Mouse (Mus musculus) Muller cell, postnatal 12 days (primary cell): Measurements from ENCODE around the gene Nudt3.
"Not testable (repeated sequence)": the region's sequence is repeated elsewhere in the genome, so short reads cannot be mapped to it uniquely, and the experiment has no call there.

Source experiments
- DNase-seq: peaks from one replicate; pipeline ENCODE4 v3.0.0-alpha.2; 2015; ENCODE audit errors: inconsistent ontology term

The Nudt3 gene

DNA sequence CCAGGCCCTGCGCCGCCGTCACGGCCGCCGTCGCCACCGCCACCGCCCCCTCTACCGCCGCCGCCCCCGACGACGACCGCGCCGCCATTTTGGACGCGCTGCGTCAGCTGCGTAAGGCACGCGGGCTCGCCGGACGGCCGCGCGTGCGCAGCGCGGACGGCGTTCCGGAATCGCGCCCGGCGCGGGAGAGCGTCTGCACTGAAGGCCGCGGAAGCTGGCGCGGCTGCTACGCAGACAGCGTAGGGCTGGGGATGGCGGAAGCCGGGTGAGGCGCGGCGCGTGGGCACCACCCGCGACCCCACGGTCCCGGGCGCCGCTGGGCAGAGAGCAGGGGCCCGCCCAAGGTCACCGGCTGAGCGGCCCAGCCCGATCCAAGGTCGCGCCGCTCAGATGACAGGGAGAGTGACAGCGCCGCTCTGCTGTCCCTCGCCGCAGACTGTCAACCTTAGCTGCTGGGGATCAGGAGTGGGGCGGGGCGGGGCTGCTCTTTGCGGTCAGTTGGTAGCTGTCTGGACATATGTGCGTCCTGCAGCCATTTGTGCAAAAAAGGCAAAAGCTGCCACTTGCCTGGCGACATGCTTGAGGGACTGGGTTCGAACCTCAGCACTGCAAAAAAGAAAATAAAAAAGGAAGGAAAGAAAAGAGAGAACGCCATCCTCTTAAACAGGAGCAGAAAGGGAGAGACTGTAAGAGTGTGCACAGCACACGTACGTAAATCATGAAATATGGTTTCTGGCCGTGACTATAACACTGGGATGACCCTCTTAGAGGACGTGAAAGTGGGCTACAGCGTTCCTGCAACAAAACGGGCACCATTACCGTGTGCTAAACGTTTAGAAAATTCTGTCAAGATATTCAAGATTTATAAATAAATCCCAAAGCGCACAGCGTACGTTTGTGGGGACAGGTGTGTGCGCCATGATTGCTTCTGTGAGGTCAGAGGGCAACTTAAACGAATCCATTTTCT is at the start of gene Nudt3:
Nudt3 (minus strand) TSS at position 136 of the 967 bp plus-strand sequence.
- peak; percentile 92 for DNase-seq

DNA sequence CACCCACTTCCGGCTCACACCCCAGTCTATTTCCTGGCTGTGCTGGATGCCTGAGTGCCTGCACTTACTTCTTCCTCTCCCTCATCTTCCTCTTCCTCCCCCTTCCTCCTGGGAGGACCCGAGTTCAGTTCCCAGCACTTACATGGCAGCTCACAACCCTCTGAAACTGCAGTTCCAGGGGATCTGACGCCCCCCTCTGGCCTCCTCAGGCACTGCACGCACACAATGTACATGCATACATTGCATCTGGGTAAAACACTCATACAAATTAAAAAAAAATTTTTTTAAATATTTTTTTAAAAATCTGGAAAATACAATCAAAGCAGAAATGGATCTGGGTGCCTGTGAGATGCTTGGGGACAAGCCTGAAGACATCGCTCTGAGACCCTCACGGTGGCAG is 48.4 kb upstream of the Nudt3 start:
- no peak for DNase-seq

DNA sequence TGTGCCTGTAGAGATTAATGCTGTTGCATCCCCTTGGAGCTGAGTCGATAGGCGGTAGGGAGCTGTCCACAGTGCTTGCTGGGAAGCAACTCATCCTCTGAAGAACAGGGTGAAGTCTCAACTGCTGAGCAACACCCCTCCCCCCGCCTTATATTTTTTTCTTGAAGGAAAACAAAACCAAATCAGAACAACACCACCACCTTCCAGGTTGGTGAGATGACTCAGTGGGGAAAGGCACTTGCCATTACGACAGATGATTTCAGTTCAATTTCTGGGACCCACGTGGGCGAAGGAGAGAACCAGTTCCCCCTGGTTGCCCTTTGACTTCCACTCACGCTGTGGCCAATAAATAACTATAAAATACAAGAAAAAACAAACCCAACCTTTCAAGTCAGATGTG is 35.5 kb upstream of the Nudt3 start:
- DNase-seq, result no peak

DNA sequence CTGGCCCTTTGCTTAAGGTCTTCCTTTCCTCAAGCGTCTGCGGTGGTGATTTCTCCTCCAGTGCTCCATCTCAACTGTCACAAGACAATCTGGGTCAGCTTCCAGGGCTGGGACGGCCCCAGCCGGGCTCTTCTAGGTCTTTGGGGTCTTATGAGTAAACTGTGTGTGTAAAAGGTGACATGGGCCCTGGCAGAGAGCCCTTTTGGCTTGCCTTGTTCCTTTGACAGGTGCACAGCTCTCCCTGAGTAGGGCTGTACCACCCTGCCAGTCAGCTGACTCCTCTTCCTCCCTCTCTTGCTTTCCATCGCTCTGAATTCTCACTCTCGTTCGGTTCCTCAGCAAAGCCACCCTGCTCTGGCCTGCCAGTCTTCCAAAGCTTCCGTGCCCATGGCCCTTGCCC is 33.8 kb upstream of the Nudt3 start:
- no peak for DNase-seq

DNA sequence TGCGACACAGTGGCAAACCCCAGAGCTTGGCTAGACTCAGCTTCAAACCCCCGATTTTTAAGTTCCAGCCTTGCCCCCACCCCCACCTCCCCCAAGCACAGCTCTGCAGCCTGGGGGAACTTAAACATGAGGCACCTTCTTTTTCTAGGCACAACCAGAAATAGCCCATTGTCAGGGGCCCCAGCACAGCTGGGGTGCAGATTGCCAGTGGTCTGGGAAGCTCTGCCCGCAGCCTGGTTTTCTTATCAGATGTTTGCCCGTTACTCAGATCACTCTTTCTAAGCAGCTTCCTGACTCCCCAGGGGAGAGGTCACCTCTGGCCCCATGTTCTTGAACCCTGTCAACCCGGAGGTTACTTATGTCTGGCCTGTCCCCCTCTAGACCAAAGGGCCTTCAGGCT is 33.1 kb upstream of the Nudt3 start:
- DNase-seq, result no peak

DNA sequence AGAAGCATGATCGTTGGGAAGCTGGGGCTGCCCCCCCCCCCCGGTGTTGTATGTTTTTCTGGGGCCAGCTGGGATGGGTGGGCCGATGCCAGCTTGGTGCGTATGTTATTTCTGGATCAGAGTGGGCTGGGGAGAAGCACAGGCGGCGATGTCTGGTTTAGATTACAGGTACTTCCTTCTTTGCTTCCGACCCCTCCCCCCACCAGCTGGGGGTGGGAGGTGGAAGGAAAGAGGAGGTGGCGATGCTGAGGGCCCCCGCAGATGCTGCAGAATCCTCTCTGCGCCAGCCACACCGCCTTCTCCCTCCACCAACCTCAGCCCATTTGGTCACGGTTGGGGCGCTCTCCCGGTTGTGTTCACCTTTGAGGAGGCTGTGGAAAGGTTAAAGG is 32.7 kb upstream of the Nudt3 start:
- no peak for DNase-seq

DNA sequence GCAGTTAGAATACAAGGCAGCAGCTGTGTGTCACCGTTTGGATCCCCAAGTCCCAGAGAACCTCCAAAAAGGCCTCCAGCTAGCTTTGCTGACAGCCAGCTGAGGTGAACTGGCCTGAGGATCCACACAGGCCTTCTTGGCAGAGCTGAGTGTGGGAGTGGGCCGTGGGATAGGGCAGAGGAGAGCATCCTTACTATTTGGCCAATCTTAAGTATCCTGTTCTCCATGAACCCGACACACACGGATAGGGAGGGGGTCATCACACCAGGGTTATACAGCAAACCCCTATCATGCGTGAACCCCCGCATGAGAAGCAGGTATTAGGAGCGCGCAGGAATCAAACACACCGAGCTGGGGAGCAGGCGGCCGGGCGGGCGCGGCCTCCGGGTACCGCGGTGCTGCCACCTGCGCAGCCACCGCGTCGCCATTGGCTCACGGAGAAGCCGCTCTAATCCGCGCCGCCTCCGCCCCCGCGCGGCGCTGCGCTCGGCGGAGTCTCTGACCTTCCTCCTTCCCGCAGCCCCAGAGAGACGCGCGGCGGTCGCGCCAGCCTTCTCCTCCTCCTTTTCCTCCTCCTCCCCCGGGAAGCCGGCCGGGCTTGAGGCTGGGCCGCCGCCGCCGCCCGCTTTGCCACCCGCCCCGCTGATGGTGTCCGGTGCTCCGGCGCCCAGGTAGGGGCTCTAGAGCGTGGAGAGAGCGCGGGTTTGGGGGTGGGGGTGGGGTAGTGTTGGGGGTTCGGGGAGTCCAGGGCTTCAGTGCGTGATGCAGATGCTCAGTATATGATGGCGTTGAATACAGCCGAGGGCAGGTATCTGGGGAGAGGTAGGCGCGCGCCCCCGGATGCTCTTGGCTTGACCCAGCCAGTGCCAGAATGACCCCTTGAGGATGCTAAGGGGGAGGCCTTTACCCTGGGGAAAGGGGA is 32.1 kb upstream of the Nudt3 start, which contains the start of gene Pacsin1:
Pacsin1 (plus strand) TSS at position 421 of the 922 bp plus-strand sequence.
- DNase-seq, result peak; percentile 64

DNA sequence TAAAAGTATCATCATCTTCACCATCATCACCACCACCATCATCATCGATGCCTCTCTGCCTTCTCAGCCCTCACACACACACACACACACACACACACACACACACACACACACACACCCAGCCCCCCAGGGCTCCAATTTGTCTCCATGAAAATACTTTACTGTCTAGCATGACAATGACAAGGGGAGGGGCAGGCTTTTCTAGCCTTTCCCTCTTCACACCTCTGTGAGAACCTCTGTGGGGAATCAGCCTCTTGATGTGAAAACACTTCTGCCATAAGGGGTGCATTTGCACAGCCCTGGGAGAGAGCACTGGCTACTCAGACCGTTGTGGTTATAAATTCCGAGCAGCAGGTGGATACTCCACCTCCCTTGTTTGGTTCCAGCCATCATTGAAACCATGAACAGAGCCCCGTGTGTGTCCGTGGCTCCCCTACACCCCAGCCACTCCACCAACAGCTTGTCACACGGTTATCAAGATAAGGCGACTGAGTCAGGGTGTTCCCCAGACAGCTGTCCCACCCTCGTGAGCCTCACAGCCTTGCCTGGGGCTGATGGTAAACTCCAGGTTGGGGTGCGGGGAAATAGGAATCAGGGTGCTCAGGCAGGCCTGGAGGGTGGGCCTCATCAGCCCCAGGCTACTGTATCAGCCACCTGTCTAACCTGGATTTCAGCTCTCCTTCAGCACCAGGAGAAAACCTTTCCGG is 30.1 kb upstream of the Nudt3 start:
- DNase-seq, result no peak

DNA sequence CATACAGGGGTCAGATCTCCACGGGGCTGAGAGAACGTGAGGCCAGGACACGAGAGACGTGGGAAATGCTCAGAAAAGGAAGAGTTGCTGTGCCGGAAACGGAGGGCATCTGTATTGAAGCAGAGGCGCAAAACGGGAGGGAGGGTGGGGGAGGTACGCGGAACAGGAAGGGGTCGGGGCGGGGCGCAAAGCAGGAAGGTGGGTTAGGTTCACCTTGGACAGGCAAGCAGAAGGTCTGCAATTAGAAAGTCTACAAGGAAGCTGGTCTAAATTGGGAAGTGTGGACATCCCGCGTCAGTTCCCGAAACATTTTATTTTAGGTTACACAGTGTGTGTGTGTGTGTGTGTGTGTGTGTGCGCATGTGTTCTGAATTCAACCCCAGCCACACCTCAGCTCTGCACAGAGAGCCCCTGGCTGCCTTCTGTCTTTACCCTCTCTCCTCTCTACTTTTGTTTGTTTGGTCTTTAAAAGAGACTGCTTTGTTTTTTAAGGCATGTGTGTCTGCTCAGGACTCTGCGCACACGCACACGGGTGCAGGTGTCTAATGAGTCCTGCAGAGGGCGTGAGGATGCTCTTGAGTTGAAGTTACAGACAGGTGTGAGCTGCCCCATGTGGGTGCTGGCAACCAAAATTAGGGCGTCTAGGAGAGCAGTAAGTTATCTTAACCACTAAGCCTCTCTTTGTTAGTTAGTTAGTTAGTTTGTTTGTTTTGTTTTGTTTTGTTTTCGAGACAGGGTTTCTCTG is 28.9 kb upstream of the Nudt3 start:
- no peak for DNase-seq

DNA sequence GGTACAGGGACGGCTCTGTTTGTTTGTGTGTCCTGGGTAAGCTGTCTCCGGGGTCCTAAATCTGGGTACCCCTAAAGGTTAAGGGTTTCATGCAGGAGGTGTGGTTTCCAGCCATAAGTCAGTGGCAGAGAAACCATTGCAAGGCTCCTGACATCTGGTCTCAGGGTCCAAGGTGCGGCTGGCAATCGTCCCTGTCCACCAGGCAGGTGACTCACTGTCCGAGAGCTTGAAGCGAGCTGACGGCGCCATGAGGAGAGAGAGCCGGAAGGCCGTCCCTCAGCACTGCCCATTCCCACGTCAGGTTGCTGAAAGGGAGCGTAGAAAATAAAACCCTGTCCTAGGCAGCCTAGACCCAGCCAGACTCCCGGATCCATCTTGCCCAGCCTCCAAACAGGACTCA is 27.3 kb upstream of the Nudt3 start:
- no peak for DNase-seq

DNA sequence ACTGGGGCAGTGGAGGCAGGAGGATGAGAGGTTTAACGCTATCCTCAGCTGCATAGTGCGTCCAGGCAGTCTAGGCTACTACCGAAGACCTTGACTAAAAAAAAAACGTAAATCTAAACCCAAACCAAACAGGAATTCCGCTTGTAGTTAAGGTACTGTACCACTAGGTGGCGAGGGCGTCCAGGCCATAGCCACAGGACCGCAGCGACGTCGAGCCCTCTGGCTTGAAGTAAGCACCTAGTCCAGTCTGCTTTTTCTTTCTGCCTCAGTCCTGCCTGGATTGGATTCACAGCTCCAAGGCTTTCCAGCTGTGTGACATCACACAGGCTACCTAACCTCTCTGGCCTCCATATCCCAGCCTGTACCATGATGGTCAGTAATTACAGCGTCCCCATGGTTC is 26.9 kb upstream of the Nudt3 start:
- DNase-seq, result no peak

DNA sequence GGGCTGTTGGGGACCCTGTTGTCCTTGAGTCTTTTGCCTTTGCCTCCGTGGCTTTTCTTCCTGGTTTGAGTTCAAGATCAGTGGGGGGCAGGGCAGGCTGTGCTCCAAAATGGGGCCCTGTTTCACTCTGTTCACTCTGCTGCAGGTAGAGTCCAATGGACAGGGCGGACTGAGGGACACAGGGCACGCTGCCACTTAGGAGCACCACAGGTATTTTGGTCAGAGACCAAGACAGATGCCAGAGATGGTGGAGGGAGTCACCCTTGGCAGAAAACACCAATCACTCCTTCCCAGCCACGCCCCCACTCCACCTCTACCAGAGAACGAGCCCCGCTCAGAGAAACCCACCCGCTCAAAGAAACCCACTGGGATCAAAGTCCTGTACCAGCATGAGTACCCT is 22.5 kb upstream of the Nudt3 start:
- DNase-seq, result no peak

DNA sequence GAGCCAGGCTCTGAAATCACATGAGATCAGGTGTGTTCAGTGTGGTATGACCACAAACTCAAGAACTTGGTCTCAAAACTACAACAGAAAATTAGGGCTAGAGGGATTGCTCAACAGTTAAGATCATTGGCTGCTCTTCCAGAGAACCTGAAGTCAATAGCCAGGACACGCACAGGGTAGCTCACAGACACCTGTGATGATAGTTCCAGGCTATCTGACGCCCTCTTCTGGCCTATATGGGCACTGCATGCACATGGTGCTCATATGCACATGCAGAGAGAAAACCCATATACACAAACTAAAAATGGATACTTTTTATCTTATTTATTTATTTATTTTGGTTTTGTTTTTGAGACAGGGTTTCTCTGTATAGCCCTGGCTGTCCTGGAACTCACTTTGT is 21.3 kb upstream of the Nudt3 start:
- DNase-seq, result no peak

DNA sequence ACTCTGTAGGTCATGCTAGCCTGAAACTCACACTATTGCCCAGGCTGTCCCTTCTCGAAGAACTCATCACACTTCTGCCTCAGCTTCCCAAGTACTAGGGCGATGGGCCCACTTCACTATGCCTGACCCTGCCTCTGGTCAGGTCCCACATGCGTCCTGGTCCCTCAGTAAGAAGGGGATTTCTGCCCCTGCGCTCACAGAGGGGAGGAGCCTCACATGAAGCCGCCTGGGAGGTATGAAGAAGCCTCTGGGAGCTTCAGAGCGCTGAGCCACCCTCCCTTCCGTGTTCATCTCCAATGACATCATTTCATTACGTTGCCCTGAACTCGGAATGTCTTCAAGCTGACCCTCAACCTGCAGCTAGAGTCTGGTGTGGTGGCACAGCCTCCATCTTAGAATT is 20.5 kb upstream of the Nudt3 start:
- DNase-seq, result no peak

DNA sequence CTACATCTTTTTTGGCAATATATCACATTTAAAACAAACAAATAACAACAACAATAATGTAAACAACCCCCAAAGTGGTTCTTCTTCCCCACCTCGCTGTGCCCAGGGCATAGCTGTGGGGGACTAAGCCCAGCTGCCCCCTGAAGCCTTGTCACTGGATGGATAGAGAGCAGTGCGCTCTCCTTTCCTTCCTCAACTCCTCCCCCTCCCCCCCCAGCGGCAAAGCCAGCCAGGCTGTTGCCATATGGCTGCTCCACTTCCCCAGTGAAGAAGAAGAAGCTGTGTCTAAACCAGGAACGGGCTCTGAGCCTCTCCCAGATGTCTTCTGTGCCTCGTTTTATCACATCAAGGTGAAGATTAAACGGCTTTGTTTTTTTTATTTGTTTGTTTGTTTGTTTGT is 19.8 kb upstream of the Nudt3 start:
- DNase-seq, result no peak

DNA sequence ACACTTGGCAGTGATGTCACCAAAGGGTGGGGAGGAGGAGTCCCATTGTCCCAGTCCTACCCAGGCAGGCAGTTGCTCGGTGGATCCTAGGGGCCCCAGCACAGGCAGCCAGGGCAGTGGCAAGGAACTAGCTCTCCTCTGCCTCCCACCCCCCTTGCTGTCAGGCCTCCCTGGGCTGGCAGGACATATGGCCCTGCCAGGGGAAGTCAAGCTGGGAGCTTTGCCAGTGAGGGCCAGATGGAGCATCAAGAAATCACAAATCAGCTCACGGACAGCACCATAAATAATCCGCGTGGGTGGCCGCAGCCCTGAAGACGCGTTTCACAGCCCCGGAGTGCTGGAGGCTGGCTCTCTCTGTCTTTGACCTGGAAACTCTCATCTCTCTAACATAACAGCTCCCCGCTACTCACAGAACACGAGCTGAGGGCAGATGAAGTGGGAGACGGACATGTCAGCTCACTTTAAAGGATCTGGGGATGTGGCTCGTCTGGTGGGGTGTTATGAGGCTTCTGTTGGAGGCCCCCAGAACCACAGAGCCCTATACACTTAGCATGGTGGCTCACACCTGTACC is 19.3 kb upstream of the Nudt3 start:
- peak; percentile 78 for DNase-seq

DNA sequence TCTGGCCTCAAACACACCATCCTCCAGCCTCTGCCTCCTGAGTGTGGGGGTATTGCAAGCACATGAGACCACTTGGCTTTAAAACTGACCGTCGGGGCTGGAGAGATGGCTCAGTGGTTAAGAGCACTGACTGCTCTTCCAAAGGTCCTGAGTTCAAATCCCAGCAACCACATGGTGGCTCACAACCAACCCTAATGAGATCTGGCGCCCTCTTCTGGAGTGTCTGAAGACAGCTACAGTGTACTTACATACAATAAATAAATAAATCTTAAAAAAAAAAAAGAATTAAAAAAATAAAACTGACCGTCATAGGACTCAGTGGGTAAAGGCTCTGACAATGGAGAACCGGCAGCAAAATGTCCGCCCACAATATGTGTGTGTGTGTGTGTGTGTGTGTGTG is 16.6 kb upstream of the Nudt3 start:
- not testable (repeated sequence) for DNase-seq

DNA sequence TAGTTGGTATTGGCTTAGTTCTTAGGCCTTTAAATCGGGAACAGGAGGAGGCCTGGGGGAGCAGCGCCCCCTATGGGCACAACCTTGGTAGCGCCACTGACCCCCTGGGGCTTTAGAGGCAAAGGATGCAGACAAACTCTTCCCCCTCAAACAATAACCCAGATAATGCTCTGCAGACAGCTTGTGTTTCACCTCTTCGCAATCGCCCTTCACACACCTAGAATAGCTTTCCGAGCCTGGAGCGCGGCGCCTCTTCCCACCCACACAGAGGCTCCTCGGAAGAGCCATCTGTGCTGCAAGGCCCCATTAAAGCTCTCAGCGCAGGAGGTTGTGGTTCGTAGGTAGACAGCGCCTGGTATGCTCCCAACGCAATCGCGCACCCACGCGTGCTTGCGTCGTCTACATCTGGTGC is 15.6 kb upstream of the Nudt3 start:
- DNase-seq, result no peak

DNA sequence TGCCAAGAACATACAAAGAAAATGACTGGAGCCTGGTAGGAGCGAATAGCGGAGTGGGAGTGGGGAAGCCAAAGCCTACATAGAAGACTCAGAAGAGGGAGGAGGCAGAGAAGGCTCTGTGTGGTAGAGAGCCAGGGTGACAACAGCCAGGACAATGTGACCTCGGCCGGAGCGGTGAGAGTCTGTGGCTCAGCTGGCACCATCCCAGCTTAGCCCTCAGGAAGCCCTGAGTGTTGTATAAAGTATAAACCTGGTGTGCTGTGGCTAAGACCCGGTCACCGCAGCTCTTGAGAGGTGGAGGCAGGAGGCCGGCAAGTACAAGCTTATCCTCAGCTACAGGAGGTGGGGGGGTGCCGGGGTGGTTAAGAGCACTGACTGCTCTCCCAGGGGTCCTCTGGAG is 14.0 kb upstream of the Nudt3 start:
- peak; percentile 50 for DNase-seq

DNA sequence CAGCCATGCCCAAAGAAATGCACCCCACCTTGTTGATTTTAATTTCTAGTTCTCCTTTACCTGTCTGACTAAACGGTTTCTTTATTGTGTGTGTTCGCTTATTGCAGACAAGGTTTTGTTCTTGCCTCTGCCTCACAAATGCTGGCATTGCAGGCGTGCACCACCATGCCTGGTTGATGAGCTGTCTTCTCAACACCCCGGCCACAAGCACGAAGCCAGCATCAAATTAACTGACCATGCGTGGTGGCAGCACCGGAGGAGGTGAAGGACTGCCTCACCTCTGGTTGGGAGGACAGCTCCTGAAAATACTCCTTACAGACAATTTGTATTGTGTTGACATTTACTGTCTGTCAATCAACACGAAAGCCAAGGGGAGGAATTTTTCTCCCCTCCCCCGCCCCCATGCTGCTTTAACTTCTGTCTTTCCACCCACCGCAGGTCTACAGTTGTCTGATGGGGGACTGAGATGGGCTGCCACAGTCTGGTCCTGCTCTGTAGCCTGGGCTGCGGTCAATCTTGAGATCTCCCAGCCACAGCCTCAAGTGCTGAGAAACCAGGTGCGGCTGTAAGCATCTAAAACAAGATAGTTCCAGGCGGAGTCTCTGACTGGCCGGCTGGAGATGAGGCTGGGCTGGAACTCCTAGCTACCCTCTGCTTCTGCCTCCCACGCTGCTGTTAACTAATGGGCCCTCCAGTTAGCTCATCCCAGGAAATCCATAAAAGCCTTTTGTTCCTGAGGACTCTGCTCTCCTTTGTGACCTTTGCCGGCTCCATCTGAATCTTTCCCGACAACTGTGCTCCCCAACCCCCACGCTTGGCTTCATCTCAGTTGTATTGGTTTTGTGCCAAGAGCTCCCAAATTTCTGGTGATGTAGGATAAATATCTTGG is 13.1 kb upstream of the Nudt3 start, which contains the start of gene Rps10:
Rps10 (minus strand) TSS at position 538 of the 889 bp plus-strand sequence.
- DNase-seq, result peak; percentile 62
